Mouse (Mus musculus): ENCODE data around the gene Gm38655.

Gene Gm38655

DNA sequence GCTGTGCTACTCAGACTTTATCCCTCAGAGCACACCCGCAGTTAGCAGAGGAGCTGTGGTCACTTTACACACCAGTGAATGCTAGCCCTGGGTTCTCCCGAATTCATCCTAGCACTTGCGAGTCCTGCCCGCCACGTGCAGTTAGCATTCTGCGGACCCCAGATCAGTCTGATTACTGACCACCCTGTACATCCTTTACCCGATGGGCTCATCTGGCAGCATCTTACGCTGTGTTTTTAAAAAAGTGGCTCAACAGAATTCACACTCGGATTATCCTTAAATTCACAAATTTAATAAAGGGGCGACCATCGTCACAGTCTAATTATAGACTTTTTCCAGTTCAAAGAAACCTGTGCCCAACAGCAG lies 12.5 kb upstream of the Gm38655 start:
- ChIA-PET CTCF (interaction anchor here in 1 of 4 experiments (0.6 kb wide), 1 partner anchor 1480 kb away, joined by 3 read pairs; no protein-coding TSS in a partner anchor), POLR2A (interaction anchor here in 2 of 4 experiments (0.8 to 1.9 kb wide), 7 partner anchors 12 to 86 kb away, joined by 3 to 7 read pairs (median 4); partner anchors contain the start of gene Ube2i (in 1 of the 2))

DNA sequence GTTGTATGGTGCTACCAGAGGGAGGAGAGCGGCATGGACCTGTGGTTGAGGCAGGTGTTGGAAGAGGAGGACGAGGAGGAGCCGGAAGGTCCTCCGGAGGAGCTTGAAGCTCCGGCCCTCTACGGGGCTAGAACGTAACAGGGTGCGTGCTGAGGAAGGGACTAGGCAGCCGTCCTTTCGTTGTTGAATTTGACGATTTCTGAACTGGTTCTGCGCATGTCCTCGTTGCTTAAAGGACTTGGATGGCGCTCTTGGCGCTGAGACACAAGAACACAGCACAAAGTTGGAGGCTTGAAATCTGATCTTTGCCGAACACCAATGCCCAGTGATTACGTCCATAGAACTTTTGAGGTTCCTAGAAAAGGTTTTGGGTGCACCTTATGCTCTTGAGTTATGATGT lies 9.7 kb upstream of the Gm38655 start:
- ChIA-PET CTCF (interaction anchor here in 1 of 4 experiments (1.3 kb wide), 1 partner anchor 89 kb away, joined by 3 read pairs; no protein-coding TSS in a partner anchor), POLR2A (interaction anchor here (0.6 to 4.3 kb wide), 55 partner anchors 9 to 657 kb away, joined by 3 to 35 read pairs (median 5); partner anchors contain the start of genes Ube2i (in 4 of the 4), Gnptg (in 3 of the 4), Tsr3 (in 3 of the 4) and Ccdc154 (in 1 of the 4))

GRCm38 (mm10) chr17:25184129-25184691 lies 8.9 kb upstream of the Gm38655 start, which contains the start of gene BC003965:
BC003965 (plus strand) TSS chr17:25184554.
- ChIA-PET CTCF (interaction anchor here in 1 of 4 experiments (1.3 kb wide), 1 partner anchor 89 kb away, joined by 3 read pairs; no protein-coding TSS in a partner anchor), POLR2A (interaction anchor here (0.6 to 4.3 kb wide), 74 partner anchors 8 to 656 kb away, joined by 3 to 35 read pairs (median 4); partner anchors contain the start of genes Ube2i (in 4 of the 4), Gm38655 (in 3 of the 4), Gnptg (in 3 of the 4) and Tsr3 (in 3 of the 4))

DNA sequence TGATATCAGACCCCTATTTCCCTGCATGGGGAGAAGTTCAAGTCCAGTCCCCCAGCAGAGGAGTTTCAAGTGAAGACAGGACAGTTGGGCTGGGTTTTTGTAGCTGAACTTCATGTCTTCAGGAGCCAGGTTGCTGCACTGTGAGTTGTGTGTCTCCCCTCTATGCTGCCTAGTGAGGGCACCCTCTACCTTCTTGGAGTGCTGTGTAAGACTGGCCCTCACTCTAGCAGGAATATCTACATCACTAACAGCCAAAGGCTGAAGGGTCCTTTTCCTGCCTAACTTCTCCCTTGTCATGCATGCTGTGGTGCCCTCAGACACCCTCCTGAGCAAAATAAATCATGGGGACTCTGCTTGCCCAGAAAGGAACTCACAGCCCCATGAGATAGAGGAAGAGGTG lies 8.0 kb upstream of the Gm38655 start:
- POLR2A ChIA-PET, result interaction anchor here (0.6 to 4.3 kb wide), 33 partner anchors 7 to 588 kb away, joined by 3 to 35 read pairs (median 5); partner anchors contain the start of genes Gm38655 (in 2 of the 4), Ube2i (in 2 of the 4), Gnptg (in 1 of the 4) and Telo2 (in 1 of the 4)
- CTCF ChIA-PET, result interaction anchor here in 2 of 4 experiments (0.6 kb wide), 2 partner anchors 113 to 1398 kb away, joined by 3 to 6 read pairs; no protein-coding TSS in a partner anchor

- POLR2A ChIA-PET, result interaction anchor here (0.6 to 2.5 kb wide), 11 partner anchors 10 to 1080 kb away, joined by 3 to 20 read pairs (median 4); partner anchors contain the start of genes BC003965 (in 3 of the 4) and Ccdc154 (in 1 of the 4)
- CTCF ChIA-PET, result interaction anchor here in 1 of 4 experiments (0.7 kb wide), 1 partner anchor 659 kb away, joined by 3 read pairs; no protein-coding TSS in a partner anchor
Measured at GRCm38 (mm10) chr17:25172558-25172957, 2.7 kb downstream of the Gm38655 start.

- ChIA-PET POLR2A (interaction anchor here in 3 of 4 experiments (0.6 to 5.4 kb wide), 5 partner anchors 14 to 345 kb away, joined by 3 to 35 read pairs (median 4); partner anchors contain the start of genes BC003965 (in 1 of the 3) and Ube2i (in 1 of the 3)), CTCF (interaction anchor here in 1 of 4 experiments (0.7 kb wide), 1 partner anchor 87 kb away, joined by 3 read pairs; no protein-coding TSS in a partner anchor)
Measured at GRCm38 (mm10) chr17:25169706-25170105, 5.6 kb downstream of the Gm38655 start.

DNA sequence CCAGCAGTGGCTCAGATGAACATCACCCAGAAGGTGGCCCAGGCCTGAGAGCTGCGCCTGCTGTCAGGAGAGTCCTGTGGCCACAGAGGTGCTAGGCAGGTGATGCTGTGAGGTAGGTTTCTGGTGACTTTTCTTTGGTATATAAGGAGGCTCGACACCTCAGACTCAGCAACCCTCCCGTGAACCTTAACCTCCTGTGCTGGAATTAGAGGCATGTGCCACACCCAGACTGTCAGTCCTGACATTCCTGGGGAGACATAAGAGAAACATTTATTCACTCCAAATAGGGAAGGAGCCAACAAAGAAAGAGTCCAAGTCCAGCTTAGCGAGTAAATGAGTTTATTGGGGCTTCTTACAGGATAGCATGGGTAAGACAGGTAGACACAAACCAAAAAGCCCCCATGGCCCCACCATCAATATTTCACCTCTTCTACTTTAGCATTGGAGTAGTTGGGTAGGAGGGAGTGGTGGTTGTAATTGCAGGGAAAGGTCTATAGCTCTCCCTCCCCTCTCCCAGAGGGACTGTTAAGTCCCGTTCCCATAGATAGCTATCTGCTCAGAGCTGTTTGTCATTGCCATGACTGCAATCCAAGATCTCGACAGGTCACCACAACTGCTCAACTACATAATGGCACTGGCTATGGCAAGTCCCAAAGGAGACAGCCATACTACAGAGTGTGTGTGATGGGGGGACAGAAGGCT lies 9.2 kb downstream of the Gm38655 start:
- CTCF ChIA-PET, result interaction anchor here in 2 of 4 experiments (0.7 to 0.9 kb wide), 2 partner anchors 13 to 26 kb away, joined by 3 to 4 read pairs; no protein-coding TSS in a partner anchor
- POLR2A ChIA-PET, result interaction anchor here in 2 of 4 experiments (1.0 to 5.4 kb wide), 5 partner anchors 11 to 20 kb away, joined by 3 to 35 read pairs (median 7); partner anchors contain the start of gene BC003965 (in 2 of the 2)

- ChIA-PET CTCF (interaction anchor here in 2 of 4 experiments (0.5 to 1.4 kb wide), 2 partner anchors 48 to 1104 kb away, joined by 3 to 4 read pairs; no protein-coding TSS in a partner anchor), POLR2A (interaction anchor here in 2 of 4 experiments (1.7 to 5.4 kb wide), 3 partner anchors 19 to 228 kb away, joined by 4 to 35 read pairs (median 20); partner anchors contain the start of genes BC003965 (in 2 of the 2) and Mapk8ip3 (in 1 of the 2))
Measured at GRCm38 (mm10) chr17:25164770-25165169, 10.5 kb downstream of the Gm38655 start.

DNA sequence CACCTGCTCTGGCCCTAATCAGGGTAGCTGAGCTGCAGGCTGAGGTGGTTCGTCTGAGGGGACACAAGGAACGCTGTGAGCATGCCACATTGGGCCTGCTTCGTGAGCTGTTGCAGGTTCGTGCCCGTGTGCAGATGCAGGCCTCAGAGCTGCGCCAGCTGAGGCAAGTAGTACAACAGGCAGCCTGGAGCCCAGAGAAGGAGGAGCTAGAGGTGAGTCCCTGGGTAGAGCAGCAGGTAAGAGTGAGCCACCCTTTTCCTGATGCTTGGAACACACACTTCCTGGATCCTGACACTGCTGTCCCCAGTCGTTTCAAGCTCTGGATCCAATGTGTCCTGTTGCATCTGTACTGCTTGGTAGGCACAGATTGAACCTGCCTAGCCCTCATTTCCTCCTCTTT lies 11.9 kb downstream of the Gm38655 start:
- CTCF ChIA-PET, result interaction anchor here in 1 of 4 experiments (1.0 to 1.4 kb wide), 2 partner anchors 39 to 46 kb away, joined by 3 to 4 read pairs; no protein-coding TSS in a partner anchor
- POLR2A ChIA-PET, result interaction anchor here (0.6 to 1.8 kb wide), 15 partner anchors 8 to 405 kb away, joined by 3 to 6 read pairs (median 4); partner anchors contain the start of genes BC003965 (in 3 of the 4), Gm38655 (in 1 of the 4) and Mapk8ip3 (in 1 of the 4)

GRCm38 (mm10) chr17:25162161-25162560 lies 13.1 kb downstream of the Gm38655 start, which contains the start of gene Ccdc154:
Ccdc154 (plus strand) TSS chr17:25162461.
- POLR2A ChIA-PET, result interaction anchor here in 1 of 4 experiments (0.9 to 1.8 kb wide), 7 partner anchors 9 to 81 kb away, joined by 3 to 5 read pairs (median 4); partner anchors contain the start of gene BC003965
- CTCF ChIA-PET, result no interaction called here

DNA sequence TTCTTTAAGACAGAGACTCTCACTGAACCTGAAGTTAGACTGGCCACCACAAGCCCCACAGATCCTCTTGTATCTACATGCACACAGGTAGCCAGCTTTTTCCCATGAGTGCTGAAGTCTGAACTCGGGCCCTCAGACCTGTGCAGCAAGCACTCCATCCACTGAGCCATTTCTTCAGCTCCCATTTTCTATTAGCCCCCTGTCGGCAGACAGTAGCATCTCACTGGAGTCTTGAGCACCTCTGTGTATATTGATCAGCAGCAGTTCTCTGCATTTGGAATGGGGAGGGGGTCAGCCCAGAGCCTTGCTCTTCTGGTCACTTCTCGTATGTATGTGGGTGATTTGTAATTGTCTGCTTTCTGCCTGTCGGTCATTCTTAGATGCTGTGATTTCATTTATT lies 35.3 kb downstream of the Gm38655 start:
- CTCF ChIA-PET, result interaction anchor here (0.6 to 1.5 kb wide), 16 partner anchors 10 to 1369 kb away, joined by 3 to 12 read pairs (median 4); partner anchors contain the start of gene Tmem204 (in 1 of the 4)

DNA sequence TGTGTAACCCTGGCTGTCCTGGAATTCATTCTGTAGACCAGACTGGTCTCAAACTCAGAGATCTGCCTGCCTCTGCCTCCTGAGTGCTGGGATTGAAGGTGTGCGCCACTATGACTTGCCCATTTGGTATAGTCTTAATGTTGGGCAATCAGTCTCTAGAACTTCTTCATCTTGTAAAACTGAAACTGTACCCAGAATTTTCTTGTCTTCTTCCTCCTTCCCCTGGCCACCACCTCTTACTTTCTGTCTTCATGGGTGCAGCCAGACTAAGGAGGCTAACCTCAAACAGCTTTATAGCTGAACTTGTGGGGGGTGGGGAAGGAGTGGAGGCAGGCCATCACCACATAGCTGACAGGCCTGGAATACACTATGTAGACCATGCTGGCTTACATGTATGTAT lies 36.5 kb downstream of the Gm38655 start:
- ChIA-PET CTCF (interaction anchor here in 1 of 4 experiments (0.6 to 1.1 kb wide), 2 partner anchors 22 to 366 kb away, joined by 3 read pairs; no protein-coding TSS in a partner anchor), POLR2A (interaction anchor here in 2 of 4 experiments (1.1 to 2.6 kb wide), 4 partner anchors 11 to 134 kb away, joined by 3 to 7 read pairs (median 4); no protein-coding TSS in a partner anchor)

More for the DNA sequence above, 35.3 kb downstream of the Gm38655 start:
- POLR2A ChIA-PET, result interaction anchor here in 2 of 4 experiments (0.6 to 2.6 kb wide), 11 partner anchors 10 to 717 kb away, joined by 3 to 7 read pairs (median 3); partner anchors contain the start of gene BC003965 (in 1 of the 2)

DNA sequence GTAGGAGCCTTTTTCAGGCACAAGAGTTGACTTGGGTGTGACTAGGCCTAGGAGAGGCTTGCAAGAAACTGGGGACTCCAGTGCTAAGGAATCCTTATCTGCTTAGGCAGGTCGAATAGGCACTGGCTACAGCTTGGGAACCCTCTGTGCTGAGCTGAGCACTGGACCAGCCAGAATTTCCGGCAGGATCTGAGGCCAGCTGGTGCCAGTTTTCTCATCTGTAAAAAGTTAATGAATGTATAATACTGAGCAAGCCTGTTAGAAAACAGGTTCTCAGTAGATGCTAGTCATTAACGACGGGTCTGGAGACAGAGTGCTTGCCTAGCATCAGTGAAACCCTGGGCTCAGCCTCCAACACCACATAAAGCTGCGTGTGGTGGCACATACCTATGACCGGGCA lies 39.6 kb downstream of the Gm38655 start:
- ChIA-PET CTCF (no interaction called here), POLR2A (interaction anchor here in 3 of 4 experiments (0.5 to 2.4 kb wide), 10 partner anchors 8 to 787 kb away, joined by 3 to 7 read pairs (median 4); partner anchors contain the start of gene BC003965 (in 2 of the 3))

DNA sequence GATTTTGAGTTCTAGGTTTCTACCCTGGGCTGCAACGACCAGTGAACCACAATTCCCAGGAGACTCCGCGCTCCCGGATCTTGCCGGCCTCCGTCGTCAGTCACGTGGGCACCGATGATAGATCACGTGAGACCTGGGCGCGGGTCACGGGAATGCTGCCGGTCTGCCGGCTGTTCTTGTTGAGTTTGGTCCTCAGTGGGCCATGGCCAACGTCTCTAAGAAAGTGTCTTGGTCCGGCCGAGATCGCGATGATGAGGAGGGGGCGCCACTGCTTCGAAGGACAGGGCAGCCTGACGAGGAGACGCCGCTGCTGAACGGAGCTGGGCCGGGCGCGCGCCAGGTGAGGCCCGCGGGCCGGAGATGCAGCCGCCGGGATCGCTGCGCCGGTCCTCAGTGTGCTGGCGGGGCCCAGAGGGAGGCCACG lies 42.0 kb downstream of the Gm38655 start, which contains the start of gene Clcn7:
Clcn7 (plus strand) TSS at position 117 of the 424 bp plus-strand sequence.
- POLR2A ChIA-PET, result interaction anchor here in 2 of 4 experiments (0.7 to 1.2 kb wide), 3 partner anchors 16 to 21 kb away, joined by 3 to 4 read pairs (median 3); no protein-coding TSS in a partner anchor
- CTCF ChIA-PET, result no interaction called here

- ChIA-PET POLR2A (interaction anchor here in 2 of 4 experiments (1.1 to 1.7 kb wide), 5 partner anchors 10 to 105 kb away, joined by 3 to 4 read pairs (median 3); no protein-coding TSS in a partner anchor), CTCF (interaction anchor here in 3 of 4 experiments (0.6 to 1.5 kb wide), 8 partner anchors 8 to 480 kb away, joined by 3 to 5 read pairs (median 4); partner anchors contain the start of gene Ptx4 (in 1 of the 3))
Measured at GRCm38 (mm10) chr17:25130060-25130459, 45.2 kb downstream of the Gm38655 start.

- ChIA-PET CTCF (interaction anchor here in 3 of 4 experiments (0.7 to 2.1 kb wide), 6 partner anchors 10 to 158 kb away, joined by 3 to 12 read pairs (median 5); no protein-coding TSS in a partner anchor), POLR2A (interaction anchor here in 3 of 4 experiments (0.8 to 2.5 kb wide), 19 partner anchors 9 to 375 kb away, joined by 3 to 19 read pairs (median 4); partner anchors contain the start of genes BC003965 (in 3 of the 3), Gnptg (in 1 of the 3), Hs3st6 (in 1 of the 3) and Telo2 (in 1 of the 3))
Measured at GRCm38 (mm10) chr17:25127681-25128080, 47.6 kb downstream of the Gm38655 start.
